Mouse (Mus musculus) gastrocnemius, postnatal 25 days (tissue): ENCODE measurements around the gene Slc29a2. TPM values are rescaled to one million over a fixed set of nuclear protein-coding genes. Genes with fewer than 3 reads are reported as not detected.
A peak's percentile ranks its signal among the peaks of the same experiment; 100 is the strongest.
"Not testable (repeated sequence)": the region's sequence is repeated elsewhere in the genome, so short reads cannot be mapped to it uniquely, and the experiment has no call there.

Experiments used
- DNase-seq: peaks from one replicate; pipeline ENCODE4 v3.0.0; 2022
- long read RNA-seq, 2 experiments: library from polyadenylated mRNA; stranded (forward); transcript quantifications; one replicate each; pipeline ENCODE4 v2.0.0; 2021
- total RNA-seq, 2 experiments: library from RNA; stranded (reverse); gene quantifications; 1 replicate in 1 of 2; 2 replicates in 1 of 2; pipeline ENCODE4 v1.2.3; 2021

Gene Slc29a2
- 10 to 100 TPM in 1 of 2 experiments, 1 to 10 TPM in 1; 7.9 to 11.6 TPM for total RNA-seq
- long read RNA-seq, experiment 1, partial matches to known transcripts = 1 of 9 reads
- long read RNA-seq, experiment 1, other reads (novel, unspliced or antisense) = 6 of 9 reads
- long read RNA-seq, experiment 2, transcript Slc29a2-204 (12 exons, 2,619 nt) = major isoform, 5 of 8 reads
- long read RNA-seq, experiment 2, partial matches to known transcripts = 1 of 8 reads
- long read RNA-seq, experiment 2, other reads (novel, unspliced or antisense) = 2 of 8 reads

- DNase-seq = peak; percentile 92
These were observed at the start of gene Slc29a2 for GRCm38 (mm10) chr19:5023621-5024479. Gene Slc29a2, plus strand, starts transcription at chr19:5023860.

- no peak for DNase-seq
These were observed 41.9 kb upstream of the Slc29a2 start for GRCm38 (mm10) chr19:4981767-4982166.

GRCm38 (mm10) chr19:4989013-4989412 is 34.6 kb upstream of the Slc29a2 start:
- DNase-seq = peak; percentile 76

- no peak for DNase-seq
These were observed 34.0 kb upstream of the Slc29a2 start for GRCm38 (mm10) chr19:4989434-4990255.

GRCm38 (mm10) chr19:4990256-4990625 is 33.4 kb upstream of the Slc29a2 start, which contains the start of gene Npas4:
Gene Npas4, minus strand, starts transcription at chr19:4990316.
- DNase-seq = no peak

GRCm38 (mm10) chr19:4990716-4991115 is 32.9 kb upstream of the Slc29a2 start:
- DNase-seq = no peak

- no peak for DNase-seq
These were observed 31.3 kb upstream of the Slc29a2 start for GRCm38 (mm10) chr19:4992371-4992770.

GRCm38 (mm10) chr19:4992904-4993303 is 30.8 kb upstream of the Slc29a2 start:
- peak; percentile 85 for DNase-seq

GRCm38 (mm10) chr19:4994043-4994442 is 29.6 kb upstream of the Slc29a2 start:
- DNase-seq = no peak

- DNase-seq = no peak
These were observed 24.1 kb upstream of the Slc29a2 start for GRCm38 (mm10) chr19:4999445-5000140.

GRCm38 (mm10) chr19:5001666-5002406 is 21.8 kb upstream of the Slc29a2 start:
- peak; percentile 48 for DNase-seq

- not testable (repeated sequence) for DNase-seq
These were observed 20.0 kb upstream of the Slc29a2 start for GRCm38 (mm10) chr19:5003644-5004043.

GRCm38 (mm10) chr19:5004925-5005324 is 18.7 kb upstream of the Slc29a2 start:
- no peak for DNase-seq

GRCm38 (mm10) chr19:5013138-5013537 is 10.5 kb upstream of the Slc29a2 start:
- DNase-seq = no peak

- no peak for DNase-seq
These were observed 8.7 kb upstream of the Slc29a2 start for GRCm38 (mm10) chr19:5014961-5015398.

- DNase-seq = no peak
These were observed 7.4 kb upstream of the Slc29a2 start for GRCm38 (mm10) chr19:5016221-5016742.

GRCm38 (mm10) chr19:5016782-5017181 is 6.9 kb upstream of the Slc29a2 start:
- peak; percentile 26 for DNase-seq

- no peak for DNase-seq
These were observed 6.0 kb upstream of the Slc29a2 start for GRCm38 (mm10) chr19:5017611-5018010.

GRCm38 (mm10) chr19:5018191-5018590 is 5.5 kb upstream of the Slc29a2 start:
- no peak for DNase-seq

GRCm38 (mm10) chr19:5021416-5021815 is 2.2 kb upstream of the Slc29a2 start:
- DNase-seq = no peak

GRCm38 (mm10) chr19:5026111-5026510 is 2.5 kb downstream of the Slc29a2 start:
- no peak for DNase-seq
